Mouse (Mus musculus) lung, postnatal 0 days (tissue): ENCODE results near the gene Gm44790.

ENCODE experiments used
- CTCF ChIP-seq: IDR thresholded peaks from 2 replicates; pipeline ENCODE4 v1.5.1; 2016; ENCODE audit warnings: antibody characterized with exemption, mild to moderate bottlenecking
- EP300 ChIP-seq: IDR thresholded peaks from 2 replicates; pipeline ENCODE4 v1.6.1; 2016; ENCODE audit warnings: antibody characterized with exemption, mild to moderate bottlenecking, control low read depth

DNA sequence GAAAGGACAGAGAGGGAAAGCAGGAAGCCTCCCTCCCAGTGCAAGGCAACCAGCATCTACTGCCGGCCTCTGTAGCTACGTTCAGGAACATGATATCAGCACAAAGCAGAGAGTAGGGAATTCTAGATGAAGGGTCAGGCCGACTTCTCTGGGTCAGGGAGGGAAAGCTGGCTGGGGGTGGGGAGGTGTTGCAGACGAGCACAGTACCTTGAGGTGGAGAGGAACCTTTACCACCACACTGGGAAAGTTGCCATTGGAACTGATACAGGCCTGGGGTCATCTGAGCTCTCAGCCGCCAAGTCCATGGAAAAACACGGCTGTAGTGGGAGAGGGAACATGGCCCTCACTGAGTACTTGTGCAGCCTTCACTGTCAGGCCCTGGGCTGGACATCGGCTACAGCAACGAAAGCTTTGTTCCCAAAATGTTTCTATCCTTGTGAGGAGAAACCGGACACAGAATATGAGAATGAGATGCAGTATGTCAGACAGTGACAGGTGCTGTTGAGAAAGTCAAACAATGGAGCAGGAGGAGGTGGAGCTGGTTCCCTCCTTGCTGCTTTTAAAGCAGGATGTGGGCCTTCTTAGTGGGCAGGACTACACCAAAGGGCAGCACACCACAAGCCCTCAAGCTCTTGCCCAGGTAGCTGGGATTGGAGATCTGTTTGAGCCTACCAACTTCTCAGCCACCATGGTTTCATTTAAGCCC, 49.2 kb downstream of the Gm44790 start:
- TF ChIP-seq CTCF (no peak), EP300 (no peak)
